Mouse (Mus musculus): ENCODE results near the gene Hist1h2bh. TPM values are rescaled to one million over a fixed set of nuclear protein-coding genes. Genes with fewer than 3 reads are reported as not detected.

Gene Hist1h2bh
- polyA plus RNA-seq, 1 experiment from 2014 or later = 0.22 TPM

Small RNA genes lying within 50 kb of the gene (microRNA-seq; reads per million reads assigned to microRNA genes)
- gene Gm44297 = not detected
- not detected for gene Gm44359
- gene Gm44394 = not detected
- gene n-TStga1 = not detected

Other genes with a start within 250 kb of the Hist1h2bh start
- 46.2 and 49.0 TPM in 2 replicates for gene Zfp322a, start 174.2 kb downstream of the Hist1h2bh start, polyA plus RNA-seq (2015; fragmentation: Nextera tagmentation; extraction: Ambion mirVana)
- gene Abt1, start 119.5 kb downstream of the Hist1h2bh start, polyA plus RNA-seq (2015; fragmentation: Nextera tagmentation; extraction: Ambion mirVana) = 9.3 and 10.3 TPM in 2 replicates
- 0.15 TPM in 1 of 2 replicates, not detected in the other for gene Btn1a1, start 77.5 kb downstream of the Hist1h2bh start, polyA plus RNA-seq (2015; fragmentation: Nextera tagmentation; extraction: Ambion mirVana)
- 0.14 and 0.22 TPM in 2 replicates for gene Btn2a2, start 54.5 kb downstream of the Hist1h2bh start, polyA plus RNA-seq (2015; fragmentation: Nextera tagmentation; extraction: Ambion mirVana)
- gene Hist1h4h, start 12.3 kb downstream of the Hist1h2bh start, polyA plus RNA-seq (2015; fragmentation: Nextera tagmentation; extraction: Ambion mirVana) = 1.5 and 4.5 TPM in 2 replicates
- 0.77 TPM in 1 of 2 replicates, not detected in the other for gene Hist1h2af, start 9.5 kb downstream of the Hist1h2bh start, polyA plus RNA-seq (2015; fragmentation: Nextera tagmentation; extraction: Ambion mirVana)
- gene Hist1h3g, start 8.0 kb downstream of the Hist1h2bh start, polyA plus RNA-seq (2015; fragmentation: Nextera tagmentation; extraction: Ambion mirVana) = 0.51 and 0.64 TPM in 2 replicates
- gene Hist1h3f, start 660 bp upstream of the Hist1h2bh start, polyA plus RNA-seq (2015; fragmentation: Nextera tagmentation; extraction: Ambion mirVana) = not detected in 2 replicates
- not detected in 2 replicates for gene Hist1h4f, start 8.3 kb upstream of the Hist1h2bh start, polyA plus RNA-seq (2015; fragmentation: Nextera tagmentation; extraction: Ambion mirVana)
- 0.09 and 0.13 TPM in 2 replicates for gene Hist1h1d, start 9.9 kb upstream of the Hist1h2bh start, polyA plus RNA-seq (2015; fragmentation: Nextera tagmentation; extraction: Ambion mirVana)
- gene Hist1h3e, start 19.0 kb upstream of the Hist1h2bh start, polyA plus RNA-seq (2015; fragmentation: Nextera tagmentation; extraction: Ambion mirVana) = 1.1 and 1.7 TPM in 2 replicates
- 12.5 and 25.5 TPM in 2 replicates for gene Hist1h2ae, start 27.8 kb upstream of the Hist1h2bh start, polyA plus RNA-seq (2015; fragmentation: Nextera tagmentation; extraction: Ambion mirVana)
- gene Hist1h2bg, start 28.0 kb upstream of the Hist1h2bh start, polyA plus RNA-seq (2015; fragmentation: Nextera tagmentation; extraction: Ambion mirVana) = 2.2 and 2.9 TPM in 2 replicates
- gene Hist1h2bf, start 30.8 kb upstream of the Hist1h2bh start, polyA plus RNA-seq (2015; fragmentation: Nextera tagmentation; extraction: Ambion mirVana) = 2.7 TPM in 1 of 2 replicates, not detected in the other
- 0.97 TPM in 1 of 2 replicates, not detected in the other for gene Hist1h2ad, start 31.0 kb upstream of the Hist1h2bh start, polyA plus RNA-seq (2015; fragmentation: Nextera tagmentation; extraction: Ambion mirVana)
- gene Hist1h3d, start 32.4 kb upstream of the Hist1h2bh start, polyA plus RNA-seq (2015; fragmentation: Nextera tagmentation; extraction: Ambion mirVana) = 0.88 and 2.0 TPM in 2 replicates
- 31.8 and 54.1 TPM in 2 replicates for gene Hist1h4d, start 38.2 kb upstream of the Hist1h2bh start, polyA plus RNA-seq (2015; fragmentation: Nextera tagmentation; extraction: Ambion mirVana)
- gene Hist1h2be, start 77.7 kb upstream of the Hist1h2bh start, polyA plus RNA-seq (2015; fragmentation: Nextera tagmentation; extraction: Ambion mirVana) = 1.7 and 2.0 TPM in 2 replicates
- 4.3 and 7.0 TPM in 2 replicates for gene Hist1h1e, start 79.2 kb upstream of the Hist1h2bh start, polyA plus RNA-seq (2015; fragmentation: Nextera tagmentation; extraction: Ambion mirVana)
- gene Hist1h2ac, start 140.6 kb upstream of the Hist1h2bh start, polyA plus RNA-seq (2015; fragmentation: Nextera tagmentation; extraction: Ambion mirVana) = 0.26 and 0.54 TPM in 2 replicates
- gene Hist1h2bc, start 140.8 kb upstream of the Hist1h2bh start, polyA plus RNA-seq (2015; fragmentation: Nextera tagmentation; extraction: Ambion mirVana) = 18.4 and 26.8 TPM in 2 replicates
- gene Hist1h1t, start 152.4 kb upstream of the Hist1h2bh start, polyA plus RNA-seq (2015; fragmentation: Nextera tagmentation; extraction: Ambion mirVana) = not detected in 2 replicates
- gene Hist1h4c, start 155.1 kb upstream of the Hist1h2bh start, polyA plus RNA-seq (2015; fragmentation: Nextera tagmentation; extraction: Ambion mirVana) = 2.7 and 2.8 TPM in 2 replicates
- 3.7 and 4.6 TPM in 2 replicates for gene Hfe, start 167.5 kb upstream of the Hist1h2bh start, polyA plus RNA-seq (2015; fragmentation: Nextera tagmentation; extraction: Ambion mirVana)
- 7.4 and 13.8 TPM in 2 replicates for gene Hist1h1c, start 195.4 kb upstream of the Hist1h2bh start, polyA plus RNA-seq (2015; fragmentation: Nextera tagmentation; extraction: Ambion mirVana)
- 0.78 and 2.4 TPM in 2 replicates for gene Hist1h3c, start 202.2 kb upstream of the Hist1h2bh start, polyA plus RNA-seq (2015; fragmentation: Nextera tagmentation; extraction: Ambion mirVana)
- gene Hist1h2bb, start 203.3 kb upstream of the Hist1h2bh start, polyA plus RNA-seq (2015; fragmentation: Nextera tagmentation; extraction: Ambion mirVana) = 0.83 TPM in 1 of 2 replicates, not detected in the other
- gene Hist1h2ab, start 207.7 kb upstream of the Hist1h2bh start, polyA plus RNA-seq (2015; fragmentation: Nextera tagmentation; extraction: Ambion mirVana) = 3.0 and 12.1 TPM in 2 replicates
- 1.2 and 2.0 TPM in 2 replicates for gene Hist1h3b, start 208.9 kb upstream of the Hist1h2bh start, polyA plus RNA-seq (2015; fragmentation: Nextera tagmentation; extraction: Ambion mirVana)
- 1.0 and 2.6 TPM in 2 replicates for gene Hist1h4b, start 213.6 kb upstream of the Hist1h2bh start, polyA plus RNA-seq (2015; fragmentation: Nextera tagmentation; extraction: Ambion mirVana)
- not detected in 2 replicates for gene Hist1h4a, start 217.8 kb upstream of the Hist1h2bh start, polyA plus RNA-seq (2015; fragmentation: Nextera tagmentation; extraction: Ambion mirVana)
- 1.4 and 2.3 TPM in 2 replicates for gene Hist1h3a, start 219.0 kb upstream of the Hist1h2bh start, polyA plus RNA-seq (2015; fragmentation: Nextera tagmentation; extraction: Ambion mirVana)
- 0.44 and 0.60 TPM in 2 replicates for gene Hist1h1a, start 220.3 kb upstream of the Hist1h2bh start, polyA plus RNA-seq (2015; fragmentation: Nextera tagmentation; extraction: Ambion mirVana)
- gene Trim38, start 226.5 kb upstream of the Hist1h2bh start, polyA plus RNA-seq (2015; fragmentation: Nextera tagmentation; extraction: Ambion mirVana) = 0.09 TPM in 1 of 2 replicates, not detected in the other

Measured in neural tube, embryonic 15.5 days (tissue).